Mouse (Mus musculus) thymus, adult 2 months (tissue): ENCODE measurements around the gene Med11.

ENCODE experiments used
- CTCF ChIP-seq: fragments of 200-500 bp; IDR thresholded peaks from 2 replicates; pipeline ENCODE4 v1.5.1; 2012; ENCODE audit warnings: mild to moderate bottlenecking, control low read depth, low read length, moderate library complexity, borderline replicate concordance; ENCODE audit not compliant: control insufficient read depth, poor library complexity, insufficient read depth; ENCODE audit errors: extremely low read depth
- POLR2A ChIP-seq: fragments of 200-500 bp; IDR thresholded peaks from 2 replicates; pipeline ENCODE4 v1.6.1; 2012; ENCODE audit warnings: mild to moderate bottlenecking, low read length, control low read depth, moderate library complexity; ENCODE audit not compliant: control insufficient read depth, poor library complexity, insufficient read depth; ENCODE audit errors: extremely low read depth

GRCm38 (mm10) chr11:70465824-70466223 lies 14.1 kb downstream of the Med11 start:
- TF ChIP-seq CTCF (no peak), POLR2A (no peak)
